Mouse (Mus musculus): ENCODE measurements around the gene Prss36.
"Not testable (repeated sequence)": the region's sequence is repeated elsewhere in the genome, so short reads cannot be mapped to it uniquely, and the experiment has no call there.

Prss36 gene

GRCm38 (mm10) chr7:127946470-127947023 is at the start of gene Prss36:
Gene Prss36 (minus strand): TSS chr7:127946725.
- no peak for DNase-seq

GRCm38 (mm10) chr7:127993341-127993977 is 46.9 kb upstream of the Prss36 start, which contains the start of gene Pycard:
Gene Pycard (minus strand): TSS chr7:127993867.
- DNase-seq: peak; percentile 65 to 70

- no peak for DNase-seq
These were observed 46.2 kb upstream of the Prss36 start for GRCm38 (mm10) chr7:127992488-127993340.

- peak; percentile 71 to 76 for DNase-seq
These were observed 45.3 kb upstream of the Prss36 start for GRCm38 (mm10) chr7:127991643-127992487.

- DNase-seq: no peak
These were observed 42.4 kb upstream of the Prss36 start for GRCm38 (mm10) chr7:127988904-127989303.

- DNase-seq: no peak
These were observed 34.1 kb upstream of the Prss36 start for GRCm38 (mm10) chr7:127980606-127981005.

- no peak for DNase-seq
These were observed 32.3 kb upstream of the Prss36 start for GRCm38 (mm10) chr7:127978856-127979255.

GRCm38 (mm10) chr7:127974413-127974930 is 27.9 kb upstream of the Prss36 start:
- no peak for DNase-seq

GRCm38 (mm10) chr7:127967922-127968828 is 21.6 kb upstream of the Prss36 start:
- DNase-seq: peak; percentile 77 to 81

- DNase-seq: peak; percentile 92 to 94
These were observed 20.7 kb upstream of the Prss36 start, which contains the start of gene Fus for GRCm38 (mm10) chr7:127967004-127967921. Gene Fus (plus strand): TSS chr7:127967457.

- DNase-seq: no peak
These were observed 19.9 kb upstream of the Prss36 start for GRCm38 (mm10) chr7:127966371-127966918.

GRCm38 (mm10) chr7:127959364-127959763 is 12.8 kb upstream of the Prss36 start:
- no peak for DNase-seq

GRCm38 (mm10) chr7:127952864-127953581 is 6.5 kb upstream of the Prss36 start:
- no peak for DNase-seq

GRCm38 (mm10) chr7:127944614-127945013 is 1.9 kb downstream of the Prss36 start:
- DNase-seq: no peak

GRCm38 (mm10) chr7:127942097-127942496 is 4.4 kb downstream of the Prss36 start:
- not testable (repeated sequence) for DNase-seq

GRCm38 (mm10) chr7:127936216-127936884 is 10.2 kb downstream of the Prss36 start:
- DNase-seq: no peak

- DNase-seq: no peak
These were observed 10.8 kb downstream of the Prss36 start for GRCm38 (mm10) chr7:127935748-127936159.

GRCm38 (mm10) chr7:127935028-127935722 is 11.3 kb downstream of the Prss36 start:
- DNase-seq: peak; percentile 96 to 97
